Mouse (Mus musculus) megakaryocyte-erythroid progenitor cell, adult 5-6 weeks (primary cell): ENCODE measurements around the gene Pcp4. TPM values are rescaled to one million over a fixed set of nuclear protein-coding genes. Genes with fewer than 3 reads are reported as not detected.
"Not testable (repeated sequence)": the region's sequence is repeated elsewhere in the genome, so short reads cannot be mapped to it uniquely, and the experiment has no call there.

ENCODE experiments used
- ATAC-seq: replicated peaks from 2 replicates; pipeline ENCODE4 v1.8.0; 2016; ENCODE audit warnings: mild to moderate bottlenecking, inconsistent platforms; ENCODE audit not compliant: severe bottlenecking, poor library complexity, low FRiP score, low TSS enrichment
- total RNA-seq, 2 experiments: library from RNA; stranded (forward) in 1 of 2; stranded (reverse) in 1 of 2; fragments of 200-1000, 215-1000 nt in 1 of 2; fragments of >200 nt in 1 of 2; fragmentation: Nextera tagmentation in 1 of 2; gene quantifications; 2 replicates each; pipeline ENCODE4 v1.2.3; 2014 to 2017

Gene Pcp4
- total RNA-seq (2014; fragmentation: Nextera tagmentation) = not detected in 2 replicates
- not detected in 2 replicates for total RNA-seq (2017)

GRCm38 (mm10) chr16:96467445-96467844 is at the start of gene Pcp4:
TSS of gene Pcp4 (plus strand) at chr16:96467606.
- peak; percentile 90 for ATAC-seq

DNA sequence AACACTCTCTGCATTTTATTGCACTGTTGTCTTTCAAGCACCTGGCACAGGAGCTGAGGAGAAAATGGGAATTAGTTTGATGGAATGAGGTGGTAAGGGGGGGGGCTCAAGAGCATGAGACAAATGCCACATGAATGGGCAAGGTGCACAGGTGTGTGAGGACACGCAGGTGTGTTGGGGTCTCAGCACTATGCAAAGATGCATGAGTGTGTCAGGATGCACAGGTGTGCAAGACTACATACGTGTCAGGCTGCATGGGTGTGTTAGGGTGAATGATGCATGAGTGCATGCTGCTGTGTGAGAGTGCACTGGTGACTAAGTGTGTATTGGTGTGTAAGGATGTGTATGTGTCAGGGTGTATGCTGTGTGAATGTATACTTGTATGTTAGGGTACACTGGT is 42.4 kb upstream of the Pcp4 start:
- no peak for ATAC-seq

DNA sequence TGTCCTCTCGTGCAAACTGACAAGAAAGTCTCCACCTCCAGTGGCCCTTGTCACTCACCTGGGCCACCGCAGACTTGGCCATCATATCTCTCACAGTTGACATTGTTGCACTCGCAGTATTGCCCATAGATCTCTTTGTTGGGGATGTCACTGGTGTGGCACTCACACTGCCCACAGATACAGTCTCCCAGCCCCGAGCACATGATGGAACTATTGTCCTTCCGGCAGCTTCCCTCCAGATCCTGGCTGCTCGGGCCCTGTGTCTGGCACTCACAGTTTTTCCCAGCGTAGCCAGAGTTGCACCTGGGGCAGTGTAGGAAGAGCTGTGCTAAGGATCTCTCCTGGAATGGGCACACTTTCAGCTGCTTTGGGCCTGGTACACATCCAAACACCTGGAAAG is 40.7 kb upstream of the Pcp4 start:
- no peak for ATAC-seq

GRCm38 (mm10) chr16:96429046-96429445 is 38.4 kb upstream of the Pcp4 start:
- no peak for ATAC-seq

- no peak for ATAC-seq
Observed at GRCm38 (mm10) chr16:96433266-96433665, 34.1 kb upstream of the Pcp4 start.

DNA sequence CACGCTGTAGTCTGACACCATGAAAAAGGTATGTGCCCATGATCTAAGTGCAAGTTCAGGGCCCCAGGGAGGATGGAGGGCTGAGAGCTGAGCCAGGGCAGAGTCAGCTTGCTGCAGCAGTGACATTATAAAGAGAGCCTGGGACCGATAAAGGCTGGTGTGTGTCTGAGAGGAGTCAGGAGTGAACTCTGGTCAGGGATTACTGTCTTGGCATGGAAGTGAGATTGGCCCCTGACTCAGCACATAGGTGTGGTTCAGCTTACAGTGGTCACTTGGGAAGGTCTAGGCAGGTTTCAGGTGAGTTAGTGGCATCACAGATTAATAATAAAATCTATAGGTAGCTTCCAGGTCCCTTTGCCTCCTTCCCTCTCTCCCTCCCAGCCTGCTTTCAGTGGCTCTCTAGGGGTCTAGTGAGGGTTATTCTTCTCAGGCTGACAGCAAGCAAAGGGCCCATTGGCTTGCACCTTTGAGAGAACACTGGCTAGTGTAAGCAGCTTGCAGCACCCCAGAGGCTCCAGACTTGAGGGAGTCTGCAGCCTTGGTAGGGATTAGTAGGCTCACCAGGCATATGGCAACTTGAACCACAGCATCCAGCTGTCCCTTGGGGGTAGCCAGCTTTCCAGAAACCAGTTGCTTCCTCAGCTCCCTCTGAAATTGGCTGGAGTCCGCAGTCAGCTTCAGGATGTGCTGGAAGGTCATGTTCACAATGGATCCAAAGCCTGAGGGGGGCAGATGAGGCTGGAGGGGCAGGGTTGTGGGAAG is 33.2 kb upstream of the Pcp4 start:
- ATAC-seq = no peak

DNA sequence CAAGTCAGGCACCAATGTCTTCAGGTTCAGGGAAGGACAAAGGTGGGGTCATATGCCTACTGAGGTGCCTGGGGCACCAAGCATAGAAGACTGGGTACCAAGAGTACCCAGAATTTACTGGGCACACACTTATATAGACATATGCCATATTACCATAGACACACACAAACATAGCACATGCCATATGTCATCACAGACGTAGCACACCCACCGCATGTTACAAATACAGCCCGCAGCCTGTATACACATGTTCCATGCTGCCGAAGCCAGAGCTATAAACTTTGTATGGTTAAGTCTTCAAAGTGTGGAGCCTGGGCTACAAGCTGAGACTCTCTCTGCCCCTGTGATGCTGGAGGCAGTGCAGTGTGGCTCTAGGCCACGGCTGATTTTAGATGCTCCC is 28.5 kb upstream of the Pcp4 start:
- no peak for ATAC-seq

DNA sequence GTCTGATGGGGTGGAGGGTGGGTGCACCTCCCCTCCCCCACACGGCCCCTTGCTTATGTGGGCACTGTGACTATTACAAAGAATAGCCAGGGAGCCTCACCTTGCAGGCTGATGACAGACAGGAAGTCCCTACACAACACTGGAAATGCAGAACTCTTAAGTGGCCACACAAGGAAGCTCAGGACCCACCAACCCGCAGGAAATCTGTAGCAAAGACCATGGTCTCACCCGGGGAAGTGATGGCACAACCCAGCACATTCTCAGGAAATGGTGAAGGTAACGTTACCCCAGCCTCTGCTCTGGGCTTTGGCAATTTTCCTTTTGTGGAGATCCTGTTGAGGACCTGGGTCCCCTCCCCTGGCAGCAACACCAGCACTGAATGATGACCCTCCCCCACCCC is 27.7 kb upstream of the Pcp4 start:
- no peak for ATAC-seq

DNA sequence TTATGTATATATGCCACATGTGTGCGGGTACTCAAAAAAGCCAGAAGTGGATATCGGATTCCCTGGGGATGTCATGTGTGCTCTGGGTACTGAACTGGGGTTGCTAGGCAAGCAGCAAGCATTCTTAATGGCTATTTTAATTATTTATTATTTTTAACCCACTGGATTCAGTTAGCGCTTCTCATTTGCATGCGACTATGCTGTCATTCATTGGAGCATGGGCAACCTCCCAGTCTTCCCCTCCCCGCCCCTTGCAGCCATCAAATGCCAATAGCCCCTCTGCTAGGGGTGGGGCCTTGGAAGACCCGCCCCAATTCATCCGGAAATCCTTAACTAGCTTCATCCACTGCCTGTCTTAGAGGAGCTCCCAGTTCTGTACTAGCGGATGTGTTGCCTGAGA is 26.5 kb upstream of the Pcp4 start:
- no peak for ATAC-seq

DNA sequence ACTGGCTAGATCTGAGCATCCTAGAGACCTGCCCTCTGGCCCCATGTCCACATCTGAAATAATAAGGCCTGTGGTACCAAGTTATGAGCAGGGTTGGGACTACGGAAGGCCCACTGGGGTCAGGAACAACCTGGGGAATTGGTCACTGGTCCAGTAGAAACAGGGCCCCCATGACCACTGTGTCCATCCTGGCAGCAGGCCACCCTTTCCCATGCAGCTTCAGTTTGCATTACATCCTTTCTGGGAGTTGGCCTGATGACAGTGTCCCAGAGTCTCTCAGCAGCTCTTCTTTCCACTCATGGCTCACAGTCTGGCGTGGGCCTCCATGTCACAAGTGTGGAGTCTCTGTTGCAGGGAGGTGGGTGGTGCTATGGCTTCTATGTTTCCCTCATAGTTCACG is 25.6 kb upstream of the Pcp4 start:
- ATAC-seq = no peak

GRCm38 (mm10) chr16:96443468-96443867 is 23.9 kb upstream of the Pcp4 start, which contains the start of gene Itgb2l:
TSS of gene Itgb2l (minus strand) at chr16:96443619.
- ATAC-seq = 0 out of 2 replicates have a peak, but pooled peaks have one; percentile 23

- ATAC-seq = not testable (repeated sequence)
Observed at GRCm38 (mm10) chr16:96450871-96451270, 16.5 kb upstream of the Pcp4 start.

DNA sequence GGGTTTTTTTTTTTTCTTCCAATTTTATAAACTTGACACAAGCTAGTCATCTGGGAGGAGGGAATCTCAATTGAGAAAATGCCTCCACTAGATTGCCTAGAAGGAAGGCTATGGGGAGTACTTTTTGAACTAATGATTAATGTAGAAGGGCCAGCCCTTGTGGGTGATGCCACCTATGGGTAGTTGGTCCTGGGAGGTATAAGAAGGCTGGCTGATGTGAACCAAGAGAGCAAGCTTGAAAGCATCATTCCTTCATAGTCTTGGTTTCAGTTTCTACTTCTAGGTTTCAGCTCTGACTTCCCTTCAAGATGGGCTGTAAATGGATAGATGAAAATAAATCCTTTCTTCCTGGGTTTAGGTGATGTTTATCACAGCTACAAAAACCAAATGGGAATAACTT is 13.3 kb upstream of the Pcp4 start:
- ATAC-seq = no peak

DNA sequence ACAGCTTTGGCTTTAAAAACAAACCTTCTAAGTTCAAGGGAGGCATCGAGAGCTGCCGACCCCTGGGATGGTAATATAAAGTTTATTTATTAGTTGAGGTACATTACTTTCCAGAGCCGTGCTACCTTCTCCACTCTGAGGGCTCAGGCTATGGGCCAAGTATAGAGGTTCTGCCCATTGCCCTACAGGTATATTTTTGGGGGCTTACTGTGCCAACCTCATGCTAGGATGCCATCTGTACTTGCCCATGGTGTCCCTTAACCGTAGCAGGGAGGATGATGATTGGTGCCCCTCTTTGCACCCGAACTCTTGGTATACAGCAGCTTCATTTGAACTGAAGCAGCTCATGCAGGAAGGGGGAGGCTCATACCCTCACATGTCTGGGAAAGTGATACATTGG is 9.8 kb upstream of the Pcp4 start:
- no peak for ATAC-seq

- no peak for ATAC-seq
Observed at GRCm38 (mm10) chr16:96459356-96459755, 8.1 kb upstream of the Pcp4 start.

DNA sequence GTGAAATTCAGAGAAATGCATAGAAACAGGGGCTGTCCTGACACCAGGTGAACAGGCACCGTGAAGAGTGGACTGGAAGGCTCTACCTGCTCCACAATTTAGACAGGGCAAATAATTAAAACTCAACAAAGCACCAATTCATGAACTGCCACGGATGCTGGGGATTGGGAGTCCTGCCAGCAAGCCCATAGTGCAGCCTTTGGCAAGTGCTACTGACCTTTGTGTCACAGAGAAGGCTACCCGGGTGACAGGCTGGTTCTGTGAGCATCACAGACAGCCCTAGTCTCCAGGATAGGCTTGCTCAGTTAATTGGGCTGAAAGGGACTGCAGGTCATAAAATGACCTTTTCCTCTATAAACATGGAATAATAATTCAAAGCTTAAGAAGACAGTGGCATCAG is 6.6 kb upstream of the Pcp4 start:
- ATAC-seq = no peak

GRCm38 (mm10) chr16:96468011-96468410 is 605 bp downstream of the Pcp4 start:
- no peak for ATAC-seq

GRCm38 (mm10) chr16:96468698-96469097 is 1.3 kb downstream of the Pcp4 start:
- no peak for ATAC-seq

DNA sequence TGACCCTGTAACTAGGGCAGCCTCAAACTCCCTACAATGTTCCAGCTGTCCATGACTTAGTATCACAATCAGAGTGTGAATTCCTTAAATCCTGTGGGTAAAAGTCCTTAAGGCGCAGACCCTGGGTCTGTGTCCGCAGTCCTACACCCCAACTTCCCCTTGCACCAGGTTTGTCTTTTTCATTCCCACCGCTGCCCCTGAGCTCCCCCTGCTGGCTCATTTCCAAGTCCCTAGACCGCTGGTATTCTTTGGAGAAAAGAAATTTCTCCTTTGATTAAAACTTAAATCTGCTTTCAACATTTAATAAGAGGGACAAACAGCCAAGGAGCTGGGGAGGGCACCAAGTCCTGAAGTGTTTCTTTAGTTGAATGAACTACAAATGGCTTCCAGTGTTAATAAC is 2.2 kb downstream of the Pcp4 start:
- no peak for ATAC-seq

- ATAC-seq = no peak
Observed at GRCm38 (mm10) chr16:96472361-96472760, 5.0 kb downstream of the Pcp4 start.

GRCm38 (mm10) chr16:96472816-96473215 is 5.4 kb downstream of the Pcp4 start:
- ATAC-seq = no peak

DNA sequence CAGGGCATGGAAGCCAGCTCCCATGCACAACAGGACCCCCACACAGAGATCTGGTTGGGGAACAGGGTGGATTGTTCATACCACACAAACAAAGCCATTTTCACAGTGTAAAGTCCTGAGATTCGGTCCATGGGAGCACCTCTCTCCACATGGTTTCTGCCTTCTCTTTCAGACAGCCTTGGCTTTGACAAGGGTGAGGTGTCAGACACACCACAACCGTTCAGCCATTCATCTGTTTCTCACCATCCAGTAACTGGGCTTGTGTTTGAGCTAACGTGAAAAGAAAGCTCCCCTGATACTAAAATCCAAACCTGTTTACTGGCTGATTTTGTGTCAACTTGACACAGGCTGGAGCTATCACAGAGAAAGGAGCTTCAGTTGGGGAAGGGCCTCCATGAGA is 6.8 kb downstream of the Pcp4 start:
- no peak for ATAC-seq
